Mouse (Mus musculus): ENCODE measurements at regions not wholly inside any gene's neighbourhood (a gene's known extent, or its start where the extent isn't known, plus 50 kb on each side); places are given as distances from the start of the nearest gene placed in this dataset.
"Not testable (repeated sequence)": the region's sequence is repeated elsewhere in the genome, so short reads cannot be mapped to it uniquely, and the experiment has no call there.

DNA sequence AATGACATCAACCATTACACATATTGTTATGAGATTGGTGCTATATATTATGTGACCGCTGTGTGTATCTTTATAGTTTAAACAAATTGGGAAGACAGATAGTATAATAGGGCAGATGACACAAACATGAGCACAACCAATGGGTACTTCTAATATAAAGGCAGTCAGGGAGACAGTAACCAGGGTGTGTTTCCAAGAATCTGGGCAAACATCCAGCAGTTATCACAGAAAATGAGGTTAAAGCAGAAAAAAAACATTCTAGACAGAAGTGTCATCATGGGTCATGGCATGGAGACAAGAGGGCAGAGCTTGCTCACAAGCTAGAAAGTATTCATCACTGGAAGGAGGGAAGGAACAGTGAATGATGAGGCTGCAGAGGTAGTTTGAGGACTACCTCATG is 129.8 kb upstream of the Arhgap42 start:
- no peak for ATAC-seq (replicated peaks; ENCODE audit: poor library complexity, severe bottlenecking)

DNA sequence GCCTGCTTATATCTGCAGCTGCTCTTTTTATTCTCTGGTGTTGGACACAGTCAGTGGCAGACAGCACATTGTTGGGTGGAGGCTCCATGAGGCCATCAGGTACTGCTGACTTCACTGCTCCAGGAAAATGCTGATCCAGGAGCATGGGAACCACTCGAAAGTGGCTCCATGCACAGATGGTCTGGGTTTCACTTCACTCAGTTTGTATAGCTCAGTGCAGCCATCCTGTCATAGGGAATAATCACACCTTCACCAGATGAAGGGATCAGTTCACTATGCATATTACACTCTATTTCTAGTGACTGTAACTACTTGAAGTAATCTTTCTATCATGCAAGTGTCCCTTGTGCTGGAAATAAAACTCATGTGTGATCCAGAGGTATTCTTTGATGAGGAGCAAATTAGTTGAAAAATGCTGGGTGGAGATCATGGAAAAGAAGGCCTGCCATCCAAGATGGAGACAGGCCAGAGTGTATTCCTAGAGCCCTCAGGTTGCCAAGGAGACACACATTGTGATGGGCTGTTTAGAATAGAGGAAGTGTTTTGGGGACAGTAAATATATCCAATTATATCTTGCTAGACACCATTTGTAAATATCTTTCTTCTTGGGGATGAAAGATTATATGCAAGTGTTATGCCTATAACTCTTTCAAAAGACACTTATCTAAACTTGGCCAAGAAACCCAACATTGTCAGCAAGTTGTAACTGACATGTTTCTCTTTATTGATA is 103.7 kb upstream of the Arhgap42 start:
- no peak for ATAC-seq (replicated peaks; ENCODE audit: poor library complexity, severe bottlenecking)

DNA sequence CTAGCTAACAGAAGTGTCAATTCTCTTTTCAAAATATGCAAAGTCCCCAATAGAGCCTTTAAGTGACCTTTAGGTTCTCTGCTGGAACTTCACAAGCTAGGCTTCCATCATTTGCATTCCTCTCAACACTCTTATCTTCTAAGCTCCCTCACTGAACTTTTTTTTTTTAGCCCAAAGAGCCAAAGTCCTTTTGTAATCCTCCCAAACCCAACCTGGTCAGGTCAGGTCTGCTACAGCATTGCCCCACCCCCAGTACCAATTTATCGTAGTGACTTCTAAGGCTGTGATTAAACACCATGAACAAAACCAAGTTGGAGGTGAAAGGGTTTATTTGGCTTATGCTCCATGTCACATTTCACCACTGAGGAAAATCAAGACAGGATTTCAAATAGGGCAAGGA is 79.7 kb upstream of the Arhgap42 start:
- ATAC-seq (replicated peaks; ENCODE audit: poor library complexity, severe bottlenecking) = no peak

DNA sequence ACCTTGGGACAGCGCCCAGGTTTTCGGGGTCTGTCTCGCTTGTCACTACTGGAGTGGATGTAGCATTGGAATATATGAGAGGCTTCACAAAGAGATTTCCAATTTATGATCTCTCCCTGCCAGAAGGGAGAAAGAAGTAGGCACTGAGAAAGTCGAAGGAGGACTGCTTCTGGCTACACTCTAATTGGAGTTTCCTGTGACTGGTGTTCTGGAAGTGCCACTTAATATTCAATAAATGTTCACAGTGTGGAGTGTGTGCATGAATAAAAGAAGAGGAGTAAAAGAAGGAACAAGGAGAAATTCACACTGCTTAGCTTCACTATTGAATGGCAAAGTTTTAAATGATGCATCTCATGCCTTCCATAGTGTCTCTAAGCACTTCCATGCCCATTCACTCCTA is 77.1 kb upstream of the Arhgap42 start:
- ATAC-seq (replicated peaks; ENCODE audit: poor library complexity, severe bottlenecking) = no peak

DNA sequence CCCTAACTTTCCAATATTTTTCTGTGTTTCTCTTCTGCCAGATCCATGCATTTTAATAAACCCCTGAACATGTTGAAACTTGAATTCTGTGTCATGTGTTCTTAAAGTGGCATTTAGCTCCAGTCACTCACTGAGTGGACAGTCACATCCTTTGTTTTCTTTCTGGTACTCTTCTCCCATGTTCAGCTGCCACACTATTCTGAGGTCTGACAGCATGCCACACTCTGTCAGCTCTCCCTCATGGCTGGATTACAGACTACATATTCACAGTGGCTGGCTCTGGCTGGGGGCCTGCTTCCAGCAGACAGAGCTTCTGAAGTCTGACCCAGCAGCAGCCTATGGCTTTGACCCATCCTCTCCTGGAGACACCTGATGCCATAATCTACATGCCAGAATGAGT is 73.4 kb upstream of the Arhgap42 start:
- no peak for ATAC-seq (replicated peaks; ENCODE audit: poor library complexity, severe bottlenecking)

DNA sequence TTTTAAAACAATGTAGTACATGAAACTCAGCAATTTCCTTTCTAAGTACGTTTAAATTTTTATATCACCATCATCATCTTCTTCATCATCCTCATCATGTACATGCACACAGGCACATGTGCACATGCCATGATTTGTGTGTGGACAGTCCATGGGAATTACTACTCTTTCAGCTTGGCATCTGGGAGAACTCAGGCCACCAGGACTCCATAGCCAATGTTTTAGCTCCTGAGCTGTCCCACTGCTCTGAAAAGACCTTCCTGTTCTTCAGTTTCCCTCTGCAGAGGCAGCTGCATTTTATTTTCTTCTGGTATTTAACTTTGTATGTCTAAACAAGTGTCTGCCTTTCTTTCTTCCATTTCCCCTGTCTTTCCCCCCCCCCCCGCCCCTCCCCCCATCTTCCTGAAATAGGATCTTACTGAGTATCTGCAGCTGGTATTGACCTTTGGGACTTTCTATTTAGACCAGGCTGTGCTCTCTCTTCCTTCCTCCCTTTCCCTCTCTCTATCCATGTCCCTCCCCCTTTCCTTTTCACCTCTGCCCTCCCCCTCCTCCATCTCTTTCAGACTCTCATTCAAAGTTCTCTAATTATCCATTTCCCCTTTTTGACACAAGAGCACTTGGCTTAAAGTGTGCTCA is 72.8 kb upstream of the Arhgap42 start:
- no peak for ATAC-seq (replicated peaks; ENCODE audit: poor library complexity, severe bottlenecking)

DNA sequence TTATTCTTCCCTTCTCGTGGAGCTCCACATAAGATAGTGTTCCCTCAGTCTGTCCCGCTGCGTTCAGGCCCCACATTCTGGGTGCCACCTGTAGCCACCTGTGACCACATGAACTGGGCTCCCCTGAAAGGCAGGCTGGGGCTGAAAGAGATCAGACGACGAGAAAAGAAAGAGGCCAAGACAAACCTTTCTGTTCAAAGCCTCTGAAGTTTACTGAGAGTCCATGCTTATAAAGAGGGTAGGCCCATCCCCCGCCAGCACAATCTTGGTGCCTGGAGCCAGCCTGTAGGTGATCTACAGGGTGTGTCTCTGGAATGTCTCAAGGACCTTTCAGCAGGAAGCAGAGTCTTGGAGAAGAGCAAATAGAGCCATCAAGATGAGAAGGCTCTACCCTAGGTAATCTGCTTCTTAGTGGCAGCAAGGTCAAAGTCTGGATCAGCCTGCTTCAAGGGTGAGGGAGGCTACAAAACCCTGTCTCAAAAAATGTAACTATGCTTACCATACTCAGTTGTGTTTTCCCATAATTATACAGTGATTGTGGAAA is 72.2 kb upstream of the Arhgap42 start:
- ATAC-seq (replicated peaks; ENCODE audit: poor library complexity, severe bottlenecking) = not testable (repeated sequence)

DNA sequence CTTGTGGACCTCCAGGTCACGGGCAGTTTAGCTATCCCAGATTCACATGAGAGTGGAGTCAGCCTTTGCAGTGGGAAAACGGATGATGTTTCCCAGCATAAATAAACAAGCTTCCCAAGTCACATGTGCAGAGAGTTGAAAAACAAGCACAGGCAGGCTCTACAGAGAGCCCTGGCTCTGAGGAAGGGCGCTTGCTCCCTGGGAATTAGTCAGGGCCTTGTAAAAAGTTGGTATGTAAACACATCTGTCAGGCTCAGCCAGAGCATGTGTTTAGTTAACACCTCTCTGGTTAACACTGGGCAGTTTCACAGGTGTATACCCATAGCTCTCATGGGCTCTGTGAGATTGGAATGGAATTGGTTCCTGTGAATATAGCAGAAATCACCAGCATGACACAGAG is 51.9 kb upstream of the Arhgap42 start:
- ATAC-seq (replicated peaks; ENCODE audit: poor library complexity, severe bottlenecking) = no peak

DNA sequence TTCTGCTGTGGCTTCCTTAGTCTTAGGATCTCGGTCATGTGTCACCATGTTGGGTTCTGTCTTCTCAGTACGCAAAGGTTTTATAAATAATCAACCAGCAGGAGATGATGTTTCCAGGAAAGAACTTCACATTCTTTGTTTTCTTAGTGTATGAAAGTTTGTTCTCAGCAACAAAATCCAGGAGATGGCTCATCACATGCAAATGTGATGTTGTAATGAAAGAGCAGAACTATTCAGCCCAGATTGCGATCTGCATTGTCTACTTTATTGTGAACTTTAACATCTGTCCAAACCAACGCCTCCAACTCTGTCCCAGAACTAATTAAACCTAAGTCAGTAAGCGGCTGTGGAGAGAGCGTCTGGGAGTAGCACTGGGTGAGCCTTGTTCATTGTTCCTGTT is 50.7 kb upstream of the Arhgap42 start:
- no peak for ATAC-seq (replicated peaks; ENCODE audit: poor library complexity, severe bottlenecking)
